Mouse (Mus musculus) forebrain, postnatal 0 days (tissue): ENCODE measurements around the gene Rpl7l1. TPM values are rescaled to one million over a fixed set of nuclear protein-coding genes. Genes with fewer than 3 reads are reported as not detected.

ENCODE experiments used
- ATAC-seq: fragments of 200-750 bp; cut with Nextera tagmentation; 2 replicates; pipeline ENCODE4 v1.8.0; 2017; ENCODE audit warnings: mild to moderate bottlenecking, moderate library complexity
- DNase-seq: peaks from one replicate; pipeline ENCODE4 v3.0.0-alpha.2; 2015
- H3K27ac ChIP-seq: fragments of 300-500 bp; sonication (generic); 2 replicates; pipeline ENCODE4 v1.5.1; 2014; ENCODE audit warnings: low read depth, mild to moderate bottlenecking, antibody characterized with exemption, low read length, moderate library complexity, mixed read lengths
- H3K27me3 ChIP-seq: fragments of 300-500 bp; sonication (generic); 2 replicates; pipeline ENCODE4 v1.6.1; 2014; ENCODE audit warnings: mild to moderate bottlenecking, low read length, mixed read lengths; ENCODE audit not compliant: insufficient read depth
- H3K36me3 ChIP-seq: fragments of 300-500 bp; sonication (generic); 2 replicates; pipeline ENCODE4 v1.6.1; 2014; ENCODE audit warnings: mild to moderate bottlenecking, moderate library complexity; ENCODE audit not compliant: insufficient read depth
- H3K4me1 ChIP-seq: fragments of 300-500 bp; sonication (generic); 2 replicates; pipeline ENCODE4 v1.6.1; 2014; ENCODE audit warnings: antibody characterized with exemption; ENCODE audit not compliant: insufficient read depth
- H3K4me2 ChIP-seq: fragments of 300-500 bp; sonication (generic); 2 replicates; pipeline ENCODE4 v1.6.1; 2014; ENCODE audit warnings: low read depth, mild to moderate bottlenecking, moderate library complexity
- H3K4me3 ChIP-seq: fragments of 300-500 bp; sonication (generic); 2 replicates; pipeline ENCODE4 v1.5.1; 2014; ENCODE audit warnings: low read depth, low read length, mixed read lengths
- H3K9ac ChIP-seq: fragments of 300-500 bp; sonication (generic); 2 replicates; pipeline ENCODE4 v1.6.1; 2014; ENCODE audit warnings: mild to moderate bottlenecking
- H3K9me3 ChIP-seq: fragments of 300-500 bp; sonication (generic); 2 replicates; pipeline ENCODE4 v1.6.1; 2016; ENCODE audit warnings: low read length
- CTCF ChIP-seq: sonication (generic); IDR thresholded peaks from 2 replicates; pipeline ENCODE4 v1.5.1; 2016; ENCODE audit warnings: antibody characterized with exemption, control low read depth, low read depth
- WGBS: fragments of 180-500 bp; shearing (Covaris S2); extraction: QIAGEN DNeasy Blood & Tissue Kit; methylation state at CpG from one replicate; pipeline ENCODE4 v1.1.7; 2014; 5-methylcytosine and 5-hydroxymethylcytosine counted together
- polyA plus RNA-seq: library from polyadenylated mRNA; unstranded; fragments of >200 nt; fragmentation: Nextera tagmentation; extraction: Ambion mirVana; gene quantifications from 2 replicates; pipeline ENCODE4 v1.2.1, GENCODE M21; 2015
- total RNA-seq: library from RNA; depleted of rRNA; stranded (reverse); fragments of >200 nt; gene quantifications from 2 replicates; pipeline ENCODE4 v1.2.3, GENCODE M21; 2014

The Rpl7l1 gene
- total and polyA plus RNA-seq, 2 experiments from 2014 or later = 64.4 to 73.4 TPM

DNA sequence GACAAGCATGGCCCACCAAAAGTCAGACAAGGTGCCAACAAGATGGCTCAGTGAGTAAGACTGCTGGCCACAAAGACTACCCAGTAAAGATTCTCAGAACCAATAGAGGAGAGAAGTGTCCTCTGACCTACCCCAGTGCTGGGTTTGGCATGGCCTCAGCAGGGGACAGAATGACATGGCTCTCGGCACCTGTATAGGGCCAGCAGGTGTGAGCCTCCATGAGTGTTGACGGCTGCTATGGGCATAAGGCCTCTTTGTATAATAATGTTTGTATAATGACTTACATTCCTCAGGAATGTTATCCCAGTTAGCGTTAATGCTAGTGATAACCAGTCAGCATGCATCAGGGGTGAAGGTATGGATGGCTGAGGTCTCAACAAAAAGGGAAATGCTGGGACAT lies 6.4 kb downstream of the Rpl7l1 start:
- Histone ChIP-seq H3K9ac (no peak overlapping the region), H3K27ac (no peak overlapping the region), H3K4me2 (no peak overlapping the region), H3K27me3 (no peaks in the 10 kb centered on the region), H3K9me3 (no peaks in the 10 kb centered on the region), H3K36me3 (peaks cover 54% of the 10 kb centered on the region), H3K4me1 (0 out of 2 replicates have a peak, but pooled peaks cover 4% of the 10 kb centered on the region), H3K4me3 (no peak overlapping the region)
- no peak for TF ChIP-seq CTCF
- WGBS = 86% methylated on average over 3 of the region's 3 CpGs
- DNase-seq (no peak), ATAC-seq (no peak)

DNA sequence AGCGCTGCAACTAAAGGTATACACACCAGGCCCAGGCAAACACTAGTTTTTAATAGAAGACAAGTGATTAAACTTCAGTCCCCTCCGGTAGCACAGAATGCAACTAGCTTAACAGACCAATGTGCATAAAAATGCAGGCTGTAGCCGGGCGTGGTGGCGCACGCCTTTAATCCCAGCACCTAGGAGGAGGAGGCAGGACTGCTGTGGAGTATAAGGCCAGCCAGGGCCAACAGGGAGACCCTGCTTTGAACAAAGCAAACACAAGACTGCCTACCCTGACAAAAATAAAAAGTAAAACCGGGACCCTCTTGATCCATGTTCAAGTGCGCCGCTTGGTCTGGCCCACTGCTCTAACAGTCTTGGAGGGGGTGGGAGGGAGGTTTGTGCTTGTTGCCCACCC lies 7.4 kb downstream of the Rpl7l1 start:
- 95% methylated on average over 9 of the region's 9 CpGs for WGBS
- Histone ChIP-seq H3K4me2 (no peak overlapping the region), H3K4me3 (no peak overlapping the region), H3K9ac (no peak overlapping the region), H3K27me3 (no peaks in the 10 kb centered on the region), H3K9me3 (no peaks in the 10 kb centered on the region), H3K36me3 (peaks cover 50% of the 10 kb centered on the region), H3K27ac (no peak overlapping the region), H3K4me1 (0 out of 2 replicates have a peak, but pooled peaks cover 4% of the 10 kb centered on the region)
- ATAC-seq = no peak
- no peak for TF ChIP-seq CTCF
- no peak for DNase-seq

DNA sequence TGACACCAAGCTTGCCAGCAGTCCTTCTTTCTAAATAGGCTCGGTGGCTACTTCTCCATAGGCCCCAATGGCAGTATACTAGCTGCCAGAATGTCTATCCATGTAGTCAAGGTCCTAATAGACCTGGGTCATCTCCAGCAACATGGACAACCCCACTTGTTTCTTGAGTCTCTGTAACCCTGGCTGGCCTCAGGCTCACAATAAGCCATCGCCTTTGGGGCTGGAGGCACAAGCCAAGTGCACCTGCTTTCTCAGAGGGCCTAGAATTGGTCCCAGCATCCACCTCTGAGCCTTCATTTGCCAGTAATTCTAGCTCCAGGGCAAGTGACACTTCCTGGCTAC lies 8.4 kb downstream of the Rpl7l1 start:
- H3K4me2 ChIP-seq = no peak overlapping the region
- TF ChIP-seq CTCF = no peak
- H3K4me3 ChIP-seq = no peak overlapping the region
- H3K36me3 ChIP-seq = peaks cover 41% of the 10 kb centered on the region
- WGBS = 43% methylated on average over 2 of the region's 2 CpGs
- H3K27ac ChIP-seq = no peak overlapping the region
- H3K9me3 ChIP-seq = no peaks in the 10 kb centered on the region
- H3K4me1 ChIP-seq = 0 out of 2 replicates have a peak, but pooled peaks cover 4% of the 10 kb centered on the region
- H3K9ac ChIP-seq = no peak overlapping the region
- DNase-seq = no peak
- no peak for ATAC-seq
- no peaks in the 10 kb centered on the region for H3K27me3 ChIP-seq

DNA sequence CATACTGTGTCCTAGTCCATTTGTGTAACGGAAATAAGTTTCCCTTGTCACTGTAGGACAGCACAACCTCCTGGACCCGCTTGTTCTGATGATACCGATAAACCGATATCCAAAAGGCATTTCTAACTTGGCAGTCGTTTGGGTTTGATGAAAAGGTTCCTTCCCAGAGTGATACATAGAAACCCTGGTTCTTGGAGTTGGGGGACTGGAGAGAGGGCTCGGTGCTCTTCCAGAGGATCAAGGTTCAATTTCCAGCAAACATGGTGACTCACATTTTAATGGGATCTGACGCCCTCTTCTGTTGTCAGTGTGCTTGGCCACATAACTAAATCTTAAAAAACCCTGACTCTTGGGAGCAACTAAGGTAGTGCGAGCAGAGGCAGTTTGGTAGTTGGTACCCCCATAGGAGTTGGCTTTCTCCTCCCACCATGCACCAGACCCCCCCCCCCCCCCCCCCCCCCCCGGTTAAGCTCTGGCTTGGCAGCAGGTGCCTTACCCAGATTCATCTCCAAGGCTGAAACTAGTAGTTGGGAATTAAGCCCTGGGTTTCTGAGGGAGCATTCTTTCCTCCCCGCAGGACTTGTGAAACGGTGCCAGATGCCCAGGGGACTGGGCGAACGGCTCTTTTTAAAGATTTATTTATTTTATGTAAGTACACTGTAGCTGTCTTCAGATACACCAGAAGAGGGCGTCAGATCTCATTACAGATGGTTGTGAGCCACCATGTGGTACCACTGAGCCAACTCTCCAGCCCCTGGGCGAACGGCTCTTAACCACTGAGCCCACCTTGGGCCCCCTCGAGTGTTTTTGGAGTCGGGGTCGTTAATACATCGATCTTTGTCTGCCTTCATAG lies 9.0 kb downstream of the Rpl7l1 start:
- no peaks in the 10 kb centered on the region for H3K9me3 ChIP-seq
- WGBS = 8% methylated on average over 19 of the region's 20 CpGs
- no peaks in the 10 kb centered on the region for H3K27me3 ChIP-seq
- H3K4me3 ChIP-seq = peak overlapping the region; percentile 73
- peak; percentile 20; the same call in 1 of the 2 replicates for TF ChIP-seq CTCF
- DNase-seq (peak; percentile 42), ATAC-seq (no peak)
- 0 out of 2 replicates have a peak, but pooled peaks cover 4% of the 10 kb centered on the region for H3K4me1 ChIP-seq
- peak overlapping the region; percentile 78 for H3K4me2 ChIP-seq
- H3K9ac ChIP-seq = peak overlapping the region; percentile 72
- H3K36me3 ChIP-seq = peaks cover 35% of the 10 kb centered on the region
- peak overlapping the region; percentile 80 for H3K27ac ChIP-seq

DNA sequence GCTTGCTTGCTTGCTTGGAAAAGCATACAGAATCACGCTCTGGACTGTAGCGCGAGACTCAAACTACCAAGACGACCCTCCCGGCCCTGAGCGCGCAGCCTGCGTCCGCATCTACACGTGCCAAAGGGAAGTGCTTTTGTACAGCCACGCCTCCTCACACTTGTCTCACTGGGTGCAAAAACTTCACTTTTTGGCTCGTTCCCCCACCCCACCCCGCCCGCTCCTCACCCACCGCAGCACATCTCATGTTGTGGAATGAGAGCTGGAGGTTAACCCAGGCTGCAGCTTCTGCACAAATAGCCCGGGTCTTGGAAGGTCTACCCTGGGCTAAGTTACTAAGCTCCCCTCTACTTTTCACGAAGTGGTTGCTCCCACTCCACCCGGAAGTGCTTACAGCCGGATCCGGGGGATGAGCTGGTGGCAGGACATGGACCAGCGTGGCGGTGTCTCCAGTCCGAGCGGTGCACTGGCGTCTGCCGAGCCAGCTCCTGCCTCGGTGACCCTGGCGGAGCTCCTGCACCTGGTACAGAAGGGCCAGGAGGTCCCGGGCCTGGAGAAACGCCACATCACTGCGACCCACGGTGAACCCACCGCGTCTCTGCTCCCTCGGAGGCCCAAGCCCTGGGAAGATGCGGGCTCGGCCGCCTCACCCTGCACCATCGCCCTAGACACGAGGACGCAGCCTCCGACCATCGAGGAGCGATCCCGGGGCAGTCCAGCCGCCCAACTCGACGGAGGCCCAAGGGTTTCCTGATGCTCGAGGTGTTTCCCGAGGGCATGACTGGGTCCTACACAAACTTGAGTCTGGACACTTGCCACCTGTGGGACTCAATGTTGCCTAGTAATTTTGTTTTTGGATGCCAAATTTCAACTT lies 9.8 kb downstream of the Rpl7l1 start, which contains the start of gene 2310039H08Rik:
Gene 2310039H08Rik (plus strand): TSS at position 232 of the 874 bp plus-strand sequence.
- WGBS = 1% methylated on average over 50 of the region's 50 CpGs
- H3K27me3 ChIP-seq = no peaks in the 10 kb centered on the region
- TF ChIP-seq CTCF = no peak
- peak within 1 kb of the TSS; percentile 78 for H3K4me2 ChIP-seq
- peak within 1 kb of the TSS; percentile 72 for H3K9ac ChIP-seq
- DNase-seq = peak; percentile 92
- 0 out of 2 replicates have a peak, but pooled peaks cover 4% of the 10 kb centered on the region for H3K4me1 ChIP-seq
- H3K4me3 ChIP-seq = peak within 1 kb of the TSS; percentile 73
- ATAC-seq = peak; percentile 94
- H3K9me3 ChIP-seq = no peaks in the 10 kb centered on the region
- peak within 1 kb of the TSS; percentile 80 for H3K27ac ChIP-seq
- H3K36me3 ChIP-seq = peaks cover 28% of the 10 kb centered on the region

DNA sequence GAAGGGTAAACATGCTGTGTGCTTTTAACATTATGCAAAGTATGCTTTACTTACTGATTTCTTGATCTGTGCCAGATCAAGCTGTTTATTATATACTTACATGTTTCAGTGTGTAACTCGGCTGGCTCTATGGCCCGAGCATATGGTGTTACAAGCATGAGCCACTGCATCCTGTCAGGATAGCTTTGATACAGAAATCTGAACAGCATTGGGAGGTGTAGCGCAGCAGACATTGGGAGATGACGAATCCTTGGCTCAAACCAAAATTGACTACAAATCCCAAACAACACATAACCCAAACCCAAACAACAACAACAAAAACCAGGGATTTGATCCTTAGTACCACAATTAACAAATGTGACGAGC lies 10.5 kb downstream of the Rpl7l1 start:
- Histone ChIP-seq H3K4me3 (peak overlapping the region; percentile 73), H3K4me2 (peak overlapping the region; percentile 78), H3K4me1 (0 out of 2 replicates have a peak, but pooled peaks cover 4% of the 10 kb centered on the region), H3K27me3 (no peaks in the 10 kb centered on the region), H3K36me3 (peaks cover 22% of the 10 kb centered on the region), H3K27ac (peak overlapping the region; percentile 80), H3K9me3 (no peaks in the 10 kb centered on the region), H3K9ac (peak overlapping the region; percentile 72)
- DNase-seq (no peak), ATAC-seq (peak; percentile 66)
- 7% methylated on average over 5 of the region's 5 CpGs for WGBS
- TF ChIP-seq CTCF = no peak
